Mouse (Mus musculus) hindbrain, embryonic 13.5 days (tissue): ENCODE measurements around the gene Lingo1. TPM values are rescaled to one million over a fixed set of nuclear protein-coding genes. Genes with fewer than 3 reads are reported as not detected.

Source experiments
- ATAC-seq: fragments of 200-750 bp; cut with Nextera tagmentation; 2 replicates; pipeline ENCODE4 v1.8.0; 2017; ENCODE audit warnings: moderate TSS enrichment; ENCODE audit not compliant: low FRiP score
- H3K27ac ChIP-seq: fragments of 300-500 bp; sonication (generic); 2 replicates; pipeline ENCODE4 v1.5.1; 2015; ENCODE audit warnings: inconsistent platforms, mild to moderate bottlenecking, moderate library complexity
- H3K27me3 ChIP-seq: fragments of 300-500 bp; sonication (generic); 2 replicates; pipeline ENCODE4 v1.6.1; 2015; ENCODE audit warnings: mild to moderate bottlenecking, inconsistent platforms
- H3K36me3 ChIP-seq: fragments of 300-500 bp; sonication (generic); 2 replicates; pipeline ENCODE4 v1.6.1; 2015; ENCODE audit warnings: mild to moderate bottlenecking, inconsistent platforms
- H3K4me1 ChIP-seq: fragments of 300-500 bp; sonication (generic); replicated peaks from 2 replicates; pipeline ENCODE4 v1.6.1; 2015; ENCODE audit warnings: inconsistent platforms
- H3K4me2 ChIP-seq: fragments of 300-500 bp; sonication (generic); 2 replicates; pipeline ENCODE4 v1.6.1; 2015; ENCODE audit warnings: inconsistent platforms, mild to moderate bottlenecking, moderate library complexity
- H3K4me3 ChIP-seq: fragments of 300-500 bp; sonication (generic); 2 replicates; pipeline ENCODE4 v1.5.1; 2015; ENCODE audit warnings: mild to moderate bottlenecking, inconsistent platforms
- H3K9ac ChIP-seq: fragments of 300-500 bp; sonication (generic); 2 replicates; pipeline ENCODE4 v1.6.1; 2015; ENCODE audit warnings: mild to moderate bottlenecking, inconsistent platforms
- H3K9me3 ChIP-seq: fragments of 300-500 bp; sonication (generic); 2 replicates; pipeline ENCODE4 v1.6.1; 2016; ENCODE audit warnings: inconsistent platforms
- whole genome bisulfite sequencing: fragments of 180-500 bp; shearing (Covaris S2); methylation state at CpG from one replicate; pipeline ENCODE4 v1.1.7; 2015; 5-methylcytosine and 5-hydroxymethylcytosine counted together
- polyA plus RNA-seq: library from polyadenylated mRNA; unstranded; fragments of >200 nt; fragmentation: Nextera tagmentation; extraction: Ambion mirVana; gene quantifications from 2 replicates; pipeline ENCODE4 v1.2.1, GENCODE M21; 2015

The Lingo1 gene
- polyA plus RNA-seq, 1 experiment from 2014 or later = 48.9 TPM

DNA sequence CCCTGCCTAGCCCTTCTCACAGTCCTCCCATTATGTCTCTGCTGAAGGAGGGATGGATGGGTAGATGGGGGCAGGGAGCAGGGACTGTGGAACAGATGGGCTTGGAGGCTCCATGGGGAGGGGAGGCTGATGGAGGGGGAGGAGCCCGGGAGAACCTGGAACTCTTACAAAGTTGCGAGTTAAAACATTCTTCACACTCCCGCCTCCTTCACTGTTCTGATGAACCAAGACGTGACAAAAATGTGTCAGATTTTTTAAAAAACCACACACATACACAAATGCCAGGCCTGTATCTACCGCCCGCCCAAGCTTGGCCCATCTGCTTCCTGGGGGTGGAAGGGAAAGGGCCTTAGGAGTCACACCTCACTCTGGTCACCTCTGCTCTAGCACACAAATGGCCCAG, 138.3 kb downstream of the Lingo1 start:
- no peak overlapping the region for H3K27ac ChIP-seq
- 79% methylated on average over 6 of the region's 6 CpGs for WGBS
- peaks cover 8% of the 10 kb centered on the region; the same call in 1 of the 2 replicates for H3K27me3 ChIP-seq
- no peak overlapping the region for H3K9ac ChIP-seq
- no peaks in the 10 kb centered on the region for H3K9me3 ChIP-seq
- no peak overlapping the region for H3K4me2 ChIP-seq
- no peak for ATAC-seq
- H3K4me1 ChIP-seq = peaks cover 44% of the 10 kb centered on the region
- no peak overlapping the region for H3K4me3 ChIP-seq
- no peaks in the 10 kb centered on the region for H3K36me3 ChIP-seq

DNA sequence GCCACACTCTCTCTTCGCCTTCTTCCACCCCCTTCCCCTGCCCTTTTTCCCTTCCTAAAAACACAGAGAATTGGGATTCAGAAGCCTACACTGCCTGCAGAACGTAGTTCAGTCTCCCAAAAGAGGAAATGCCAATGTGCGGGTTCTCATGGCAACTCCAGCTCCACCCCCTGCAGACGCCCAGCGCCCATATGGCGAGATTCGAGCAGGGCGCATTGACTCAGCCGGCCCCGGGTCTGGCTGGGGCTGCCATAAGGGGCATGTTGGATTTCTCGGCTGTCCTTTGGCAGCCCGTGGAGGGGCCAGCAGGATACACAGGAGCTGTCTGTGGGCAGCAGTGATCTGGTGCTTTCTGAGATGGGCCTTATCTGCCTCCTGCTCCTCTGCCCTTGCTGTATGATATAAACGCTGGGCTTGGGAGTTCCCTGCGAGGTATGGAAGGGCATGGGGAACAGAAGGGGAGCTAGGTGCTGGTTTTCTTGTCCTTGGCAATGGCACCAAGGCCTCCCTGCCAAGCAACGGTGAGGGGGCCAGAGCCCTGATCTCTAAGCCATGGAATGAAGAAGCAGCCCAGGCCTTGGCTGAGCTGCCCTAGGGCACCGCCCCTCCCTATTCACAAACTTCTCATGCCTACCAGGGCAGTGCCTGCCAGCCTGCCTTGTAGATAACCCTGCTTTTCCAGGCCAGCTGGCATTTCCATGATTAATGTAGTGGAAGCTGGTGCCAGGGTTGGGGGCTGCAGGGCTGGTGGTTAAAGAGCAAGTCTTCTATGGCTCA, 139.3 kb downstream of the Lingo1 start:
- 42% methylated on average over 16 of the region's 16 CpGs for WGBS
- Histone ChIP-seq H3K4me2 (no peak overlapping the region), H3K4me3 (no peak overlapping the region), H3K27me3 (peaks cover 8% of the 10 kb centered on the region; the same call in 1 of the 2 replicates), H3K27ac (0 out of 2 replicates have a peak overlapping the region, but pooled peaks have one; percentile 6), H3K9ac (no peak overlapping the region), H3K4me1 (peaks cover 44% of the 10 kb centered on the region), H3K9me3 (no peaks in the 10 kb centered on the region), H3K36me3 (no peaks in the 10 kb centered on the region)
- no peak for ATAC-seq

DNA sequence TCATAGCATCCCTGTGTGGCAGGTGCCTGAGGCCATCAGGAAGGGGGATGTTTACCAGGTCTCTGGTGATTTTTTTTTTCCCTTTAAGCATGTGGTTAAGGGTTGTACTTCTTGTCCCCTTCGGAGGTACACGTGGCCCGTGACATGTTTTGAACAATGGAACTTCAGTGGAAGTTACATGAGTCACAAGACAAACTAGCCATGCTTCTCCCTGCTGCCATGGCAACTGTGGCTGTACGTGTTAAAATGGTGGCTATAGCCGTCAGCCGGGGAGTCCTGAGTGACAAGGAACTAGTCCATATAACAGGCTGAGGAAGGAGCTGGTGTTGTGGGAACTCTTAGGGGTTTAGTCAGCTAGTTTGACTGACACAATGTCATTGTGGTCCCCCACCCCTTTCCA, 141.1 kb downstream of the Lingo1 start:
- 28% methylated on average over 6 of the region's 6 CpGs for WGBS
- Histone ChIP-seq H3K9ac (no peak overlapping the region), H3K4me1 (peaks cover 44% of the 10 kb centered on the region), H3K27me3 (peaks cover 7% of the 10 kb centered on the region), H3K4me3 (no peak overlapping the region), H3K9me3 (no peaks in the 10 kb centered on the region), H3K4me2 (no peak overlapping the region), H3K36me3 (no peaks in the 10 kb centered on the region), H3K27ac (no peak overlapping the region)
- no peak for ATAC-seq

DNA sequence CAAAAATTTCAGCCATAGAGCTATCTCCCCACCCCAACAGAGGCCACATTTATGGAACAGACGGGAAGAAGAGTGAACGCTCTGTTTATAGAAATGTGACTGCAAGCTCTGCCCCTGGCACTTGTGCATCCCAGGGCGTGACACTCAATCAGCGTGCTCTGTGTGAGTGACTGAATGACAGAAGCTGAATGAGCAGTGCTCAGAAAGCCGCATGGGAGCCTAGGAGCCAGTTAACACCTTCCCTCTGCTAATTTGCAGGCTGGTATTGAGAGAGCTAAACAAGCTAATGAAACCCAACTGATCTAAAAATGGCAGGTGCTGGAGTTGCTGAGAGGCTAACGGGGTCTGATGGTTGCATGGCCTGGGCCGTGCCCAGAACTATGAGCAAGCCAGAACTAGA, 143.7 kb downstream of the Lingo1 start:
- Histone ChIP-seq H3K9ac (no peak overlapping the region), H3K4me3 (no peak overlapping the region), H3K4me1 (peaks cover 37% of the 10 kb centered on the region), H3K27me3 (peaks cover 18% of the 10 kb centered on the region), H3K4me2 (no peak overlapping the region), H3K36me3 (no peaks in the 10 kb centered on the region), H3K9me3 (no peaks in the 10 kb centered on the region), H3K27ac (no peak overlapping the region)
- WGBS = 70% methylated on average over 7 of the region's 7 CpGs
- no peak for ATAC-seq

DNA sequence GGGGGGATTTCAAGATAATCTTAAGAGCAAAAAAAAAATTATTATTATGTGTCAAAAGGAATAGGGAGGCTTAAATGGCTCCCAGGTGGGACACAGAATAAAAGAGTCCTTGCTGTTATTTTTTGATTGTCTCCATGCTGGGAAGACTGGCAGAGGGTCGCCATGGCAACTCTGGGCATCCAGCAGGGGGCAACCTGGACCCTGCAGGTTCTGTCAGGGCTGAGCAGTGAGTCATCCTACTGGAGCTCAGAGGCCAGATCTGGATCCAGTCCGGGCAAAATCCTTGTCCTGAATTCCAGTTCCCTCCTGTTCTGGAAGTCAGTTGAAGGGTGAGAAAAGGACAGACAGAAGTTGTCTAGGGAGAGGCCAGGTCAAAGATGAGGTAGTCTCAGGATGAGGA, 144.7 kb downstream of the Lingo1 start:
- Histone ChIP-seq H3K9ac (no peak overlapping the region), H3K9me3 (no peaks in the 10 kb centered on the region), H3K27ac (no peak overlapping the region), H3K4me2 (no peak overlapping the region), H3K27me3 (peaks cover 22% of the 10 kb centered on the region), H3K4me1 (peaks cover 30% of the 10 kb centered on the region), H3K4me3 (no peak overlapping the region), H3K36me3 (no peaks in the 10 kb centered on the region)
- no peak for ATAC-seq
- 45% methylated on average over 2 of the region's 2 CpGs for WGBS

DNA sequence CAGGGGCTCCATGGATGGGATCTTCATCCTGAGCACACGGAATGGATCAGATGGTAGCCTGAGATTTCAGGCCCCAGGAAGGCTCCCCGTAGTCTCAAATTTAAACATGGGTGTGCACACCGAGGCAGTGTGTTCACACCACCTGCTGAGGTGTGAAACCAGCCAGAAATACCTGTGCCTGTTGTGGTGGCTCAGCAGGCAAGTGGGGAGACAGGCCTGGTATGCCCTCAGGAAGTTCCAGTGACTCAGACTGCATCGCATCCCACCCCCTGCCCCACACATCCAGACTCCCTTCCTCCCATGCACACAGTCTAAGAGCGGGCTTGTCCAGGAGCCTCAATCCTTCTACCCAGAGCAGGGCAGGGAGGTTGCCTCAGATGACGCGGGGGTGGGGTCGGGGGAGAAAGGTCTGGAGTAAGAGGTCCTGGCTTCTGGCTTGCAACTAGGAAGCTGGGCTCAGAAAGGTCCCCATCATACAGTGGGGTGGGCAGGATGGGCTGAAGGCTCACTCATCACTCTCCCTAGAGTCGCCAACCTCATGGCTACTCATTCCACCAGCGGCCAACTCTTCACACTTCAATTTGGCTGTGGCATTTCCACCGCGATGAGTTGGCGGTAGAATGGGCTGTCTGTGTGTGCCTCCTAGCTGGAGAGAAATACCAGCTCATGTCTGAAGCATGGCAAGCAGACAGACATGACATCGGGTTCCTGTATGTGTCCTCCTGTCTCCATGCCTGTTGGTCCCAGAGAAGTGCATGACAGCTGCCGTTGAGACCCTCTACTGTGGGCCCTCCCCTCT, 149.8 kb downstream of the Lingo1 start:
- H3K9ac ChIP-seq = no peak overlapping the region
- no peak overlapping the region for H3K27ac ChIP-seq
- WGBS = 89% methylated on average over 15 of the region's 15 CpGs
- no peaks in the 10 kb centered on the region for H3K36me3 ChIP-seq
- no peaks in the 10 kb centered on the region for H3K9me3 ChIP-seq
- peaks cover 27% of the 10 kb centered on the region; the same call in 1 of the 2 replicates for H3K27me3 ChIP-seq
- no peak overlapping the region for H3K4me2 ChIP-seq
- peaks cover 35% of the 10 kb centered on the region for H3K4me1 ChIP-seq
- no peak for ATAC-seq
- H3K4me3 ChIP-seq = no peak overlapping the region

DNA sequence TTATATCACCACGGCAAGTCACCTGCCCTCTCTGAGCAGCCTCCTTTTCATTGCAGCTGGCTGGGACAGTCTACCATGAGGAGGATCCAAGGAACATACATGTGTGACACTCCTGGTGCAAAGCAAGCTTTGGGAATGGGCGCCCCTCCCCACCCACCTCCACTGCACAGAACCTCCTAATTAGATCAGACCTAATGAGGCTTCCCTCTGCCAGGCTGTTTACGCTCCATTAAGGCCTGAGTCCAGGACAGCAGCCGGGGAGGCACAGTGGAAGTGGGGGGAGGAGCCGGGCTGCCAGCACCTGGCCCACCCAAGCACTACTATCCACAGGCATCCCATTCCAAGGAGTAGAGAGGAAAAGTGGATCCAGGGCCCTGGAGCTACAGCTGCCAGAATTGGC, 152.8 kb downstream of the Lingo1 start:
- Histone ChIP-seq H3K9ac (no peak overlapping the region), H3K4me3 (no peak overlapping the region), H3K4me2 (no peak overlapping the region), H3K4me1 (peaks cover 50% of the 10 kb centered on the region), H3K9me3 (no peaks in the 10 kb centered on the region), H3K36me3 (no peaks in the 10 kb centered on the region), H3K27ac (peak overlapping the region; percentile 6; the same call in 1 of the 2 replicates), H3K27me3 (peaks cover 45% of the 10 kb centered on the region)
- ATAC-seq = peak; percentile 72; the same call in 1 of the 2 replicates
- 38% methylated on average over 5 of the region's 5 CpGs for WGBS

DNA sequence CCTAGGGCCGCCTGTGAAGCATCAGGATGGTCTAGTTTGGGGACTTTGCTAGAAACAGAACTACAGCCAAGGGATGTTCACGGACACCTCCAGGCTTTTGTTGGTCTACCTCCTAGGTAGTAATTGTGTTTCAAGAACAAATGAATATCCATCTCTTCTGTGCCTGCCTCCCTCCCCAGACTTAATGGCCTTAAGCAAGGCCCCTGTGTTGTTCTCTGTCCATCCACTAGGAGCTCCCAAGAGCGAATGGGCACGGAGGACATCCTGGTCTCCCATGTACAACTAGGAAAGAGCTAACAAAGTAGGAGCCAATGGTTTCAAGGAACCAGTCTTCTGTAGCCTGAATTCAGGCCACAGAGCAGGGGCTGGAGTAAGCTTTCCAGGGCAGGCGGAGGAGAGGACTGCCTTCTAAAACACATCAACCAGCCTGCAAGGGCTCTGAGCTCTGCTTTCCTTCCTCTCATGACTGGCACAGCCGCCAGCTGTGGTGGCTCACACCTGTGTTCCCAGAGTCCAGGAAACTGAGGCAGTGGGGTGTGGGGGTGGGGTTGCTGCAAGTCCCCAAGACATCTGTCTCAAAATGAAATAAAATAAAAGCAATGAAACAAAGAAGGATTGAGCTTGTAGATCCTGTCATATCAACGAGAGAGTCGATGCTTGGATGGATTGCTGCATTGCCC, 157.9 kb downstream of the Lingo1 start:
- ATAC-seq = no peak
- peaks cover 57% of the 10 kb centered on the region for H3K4me1 ChIP-seq
- no peak overlapping the region for H3K4me3 ChIP-seq
- H3K4me2 ChIP-seq = no peak overlapping the region
- H3K27ac ChIP-seq = no peak overlapping the region
- H3K9me3 ChIP-seq = no peaks in the 10 kb centered on the region
- no peak overlapping the region for H3K9ac ChIP-seq
- no peaks in the 10 kb centered on the region for H3K36me3 ChIP-seq
- H3K27me3 ChIP-seq = peaks cover 51% of the 10 kb centered on the region
- 63% methylated on average over 8 of the region's 8 CpGs for WGBS

DNA sequence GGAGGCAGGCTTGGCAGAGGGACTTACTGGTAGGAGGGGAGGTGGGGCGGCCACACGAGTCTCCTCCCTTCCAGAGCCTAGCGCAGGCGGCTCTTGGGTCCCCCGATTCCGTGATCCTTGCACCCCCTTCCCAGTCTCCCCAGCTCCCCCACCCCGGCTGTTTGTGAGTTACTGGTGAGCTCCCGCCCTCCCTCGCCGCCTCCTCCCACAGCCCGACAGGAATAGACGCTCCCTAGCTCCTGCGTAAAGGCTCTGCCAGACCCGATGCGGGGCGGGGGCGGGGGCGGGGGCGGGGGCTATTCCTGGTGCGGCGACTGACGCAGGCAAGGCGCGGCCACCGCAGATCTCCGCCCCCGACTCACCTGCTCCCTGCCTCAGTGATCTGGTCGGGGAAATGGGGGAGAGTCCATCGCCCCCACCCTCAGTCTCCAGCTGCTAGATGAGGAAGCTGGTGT, 158.8 kb downstream of the Lingo1 start:
- Histone ChIP-seq H3K4me2 (peak overlapping the region; percentile 36), H3K9ac (no peak overlapping the region), H3K9me3 (no peaks in the 10 kb centered on the region), H3K4me1 (peaks cover 56% of the 10 kb centered on the region), H3K27me3 (peaks cover 52% of the 10 kb centered on the region), H3K36me3 (no peaks in the 10 kb centered on the region), H3K27ac (no peak overlapping the region), H3K4me3 (0 out of 2 replicates have a peak overlapping the region, but pooled peaks have one; percentile 4)
- ATAC-seq = no peak
- WGBS = 3% methylated on average over 26 of the region's 29 CpGs

DNA sequence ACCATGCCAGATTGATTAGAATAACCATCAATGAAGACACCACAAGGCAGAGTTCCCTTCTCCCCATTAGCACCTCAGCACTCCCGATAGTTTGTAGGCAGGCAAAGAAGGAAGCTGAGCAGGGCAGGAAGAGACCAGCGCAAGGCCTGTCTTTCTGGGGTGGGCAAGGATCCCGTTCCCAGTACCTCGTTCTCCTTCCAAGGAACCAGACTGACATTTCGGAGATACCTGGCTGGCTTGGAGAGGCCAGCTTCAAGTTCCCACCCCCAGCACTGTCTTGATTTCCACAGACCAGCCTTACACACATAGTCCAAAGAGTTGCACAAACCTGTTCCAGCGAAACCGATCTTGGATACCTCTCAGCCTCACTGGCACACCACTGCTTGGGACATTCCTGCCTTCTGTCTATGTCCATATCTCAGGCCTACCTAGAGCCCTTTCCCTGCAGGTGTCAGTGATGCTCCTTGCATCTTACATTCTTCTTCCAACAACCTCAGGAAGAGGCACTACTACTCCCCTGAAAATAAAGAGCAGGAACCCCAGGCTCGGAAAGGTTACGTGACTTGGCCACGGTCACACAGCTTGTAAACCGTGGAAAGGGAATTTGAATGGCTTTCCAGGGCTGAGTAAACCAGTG, 159.4 kb downstream of the Lingo1 start:
- Histone ChIP-seq H3K27me3 (peaks cover 52% of the 10 kb centered on the region), H3K4me2 (0 out of 2 replicates have a peak overlapping the region, but pooled peaks have one; percentile 36), H3K27ac (no peak overlapping the region; the same call in 1 of the 2 replicates), H3K36me3 (no peaks in the 10 kb centered on the region), H3K4me1 (peaks cover 61% of the 10 kb centered on the region), H3K9me3 (no peaks in the 10 kb centered on the region), H3K4me3 (no peak overlapping the region), H3K9ac (no peak overlapping the region)
- 49% methylated on average over 11 of the region's 11 CpGs for WGBS
- no peak for ATAC-seq

DNA sequence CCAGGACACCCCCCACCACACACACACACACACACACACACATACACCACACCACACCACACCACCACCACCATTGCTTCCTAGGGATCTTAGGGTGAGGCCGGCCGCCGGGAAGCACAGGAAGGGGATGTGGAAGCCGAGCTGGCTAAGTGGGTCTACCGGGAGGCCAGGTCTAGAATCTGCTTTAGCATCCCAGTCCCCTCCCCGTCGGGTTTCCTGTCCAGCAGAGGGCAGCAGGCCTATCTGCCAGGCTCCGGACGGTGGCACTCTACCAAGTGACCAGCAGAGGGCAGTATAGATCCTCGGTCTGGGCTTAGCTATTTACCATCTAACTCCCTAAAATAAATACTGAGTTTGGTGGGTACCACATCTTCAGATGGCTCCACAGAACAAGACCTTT, 160.1 kb downstream of the Lingo1 start:
- H3K9ac ChIP-seq = peak overlapping the region; percentile 99
- ATAC-seq = peak; percentile 55
- H3K27ac ChIP-seq = peak overlapping the region; percentile 97
- peak overlapping the region; percentile 72 for H3K4me2 ChIP-seq
- peaks cover 49% of the 10 kb centered on the region for H3K27me3 ChIP-seq
- 0% methylated on average over 10 of the region's 10 CpGs for WGBS
- peaks cover 63% of the 10 kb centered on the region for H3K4me1 ChIP-seq
- peak overlapping the region; percentile 84 for H3K4me3 ChIP-seq
- no peaks in the 10 kb centered on the region for H3K36me3 ChIP-seq
- H3K9me3 ChIP-seq = no peaks in the 10 kb centered on the region
